9 mouse cellular contexts compared by ENCODE assay signal in the genomic region with DNA sequence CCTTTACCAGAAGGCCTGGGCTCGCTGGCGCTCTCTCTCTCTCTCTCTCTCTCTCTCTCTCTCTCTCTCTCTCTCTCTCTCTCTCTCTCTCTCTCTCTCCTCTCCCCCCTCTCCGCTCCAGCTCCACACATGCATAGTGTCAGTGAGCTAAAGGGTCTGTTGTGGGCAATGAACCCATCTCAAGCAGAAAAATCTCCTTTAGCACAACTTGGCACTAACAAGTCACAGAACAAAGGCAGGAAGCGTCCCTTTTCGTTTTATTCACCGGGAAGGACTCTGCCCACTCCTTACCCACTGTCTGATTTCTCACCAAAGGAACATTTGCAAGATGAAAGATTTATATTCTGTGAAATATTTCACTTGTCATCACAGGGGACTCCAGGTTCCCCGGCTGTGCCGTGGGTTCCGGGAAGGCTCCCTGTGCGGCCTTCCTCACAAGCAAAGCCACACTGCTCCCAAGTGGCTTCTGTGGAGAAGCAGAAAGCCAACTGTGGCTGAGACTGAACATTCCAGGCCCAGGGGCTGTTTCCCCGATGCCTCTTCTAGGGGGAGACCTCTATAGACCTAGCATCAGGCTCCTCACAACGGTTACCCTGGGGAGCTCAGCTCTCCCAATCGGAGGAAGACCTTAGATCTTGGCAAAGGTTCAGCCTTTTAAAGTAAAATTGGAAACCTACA.
DNase-seq lines count a peak whose midpoint lies in the region; ATAC-seq and TF ChIP-seq lines count a peak whose summit lies in the region.
"Had no signal": no experiment of that assay in that cellular context is flagged by ENCODE, and none has a peak within 500 bp of the region (broad histone marks: within the 10 kb centered on the region; RNA-seq: fewer than 3 reads in every experiment).

No protein-coding gene starts in this region.

- TF ChIP-seq POLR2A in embryonic fibroblast, embryonic 13.5 days (IDR thresholded peaks at IDR 0.05; ENCODE audit: low read depth, low read length), result no peak

- H3K27ac ChIP-seq in embryonic fibroblast, embryonic 13.5 days (ENCODE audit: insufficient read depth, low read length), result peak overlapping the region; percentile 48
- peak overlapping the region; percentile 6; the same call in 1 of the 2 replicates for H3K27ac ChIP-seq in hindbrain, embryonic 13.5 days
- H3K27ac ChIP-seq in neural tube, embryonic 13.5 days (replicated peaks), result no peak overlapping the region

- no peaks in the 10 kb centered on the region for H3K9me3 ChIP-seq in hindbrain, embryonic 13.5 days
- no peaks in the 10 kb centered on the region for H3K9me3 ChIP-seq in neural tube, embryonic 13.5 days
- H3K9me3 ChIP-seq: megakaryocyte, embryonic 14.5 days had no signal

- TF ChIP-seq CTCF in embryonic fibroblast, embryonic 13.5 days (IDR thresholded peaks at IDR 0.05; ENCODE audit: borderline replicate concordance, insufficient read depth, low read length), result peak; percentile 31; the same call in 1 of the 2 replicates

- H3K4me1 ChIP-seq in embryonic fibroblast, embryonic 13.5 days (ENCODE audit: control insufficient read depth, insufficient read depth, low read length), result 0 out of 2 replicates have a peak, but pooled peaks cover 3% of the 10 kb centered on the region
- H3K4me1 ChIP-seq in hindbrain, embryonic 13.5 days (replicated peaks), result peaks cover 12% of the 10 kb centered on the region
- peaks cover 16% of the 10 kb centered on the region for H3K4me1 ChIP-seq in neural tube, embryonic 13.5 days (replicated peaks)
- H3K4me1 ChIP-seq: megakaryocyte, embryonic 14.5 days had no signal

- ATAC-seq in hindbrain, embryonic 13.5 days (ENCODE audit: low FRiP score), result peak; percentile 86
- peak; percentile 88 for ATAC-seq in neural tube, embryonic 13.5 days (ENCODE audit: low read depth)
- ATAC-seq in inflammation-experienced regulatory T-cells, adult 6 months, result no peak

- H3K4me2 ChIP-seq in hindbrain, embryonic 13.5 days, result no peak overlapping the region
- no peak overlapping the region for H3K4me2 ChIP-seq in neural tube, embryonic 13.5 days

- peak; percentile 13 for DNase-seq in right cerebral cortex, adult 18-20 months
- no peak for DNase-seq in right cerebral cortex, postnatal 36 days (ENCODE audit: low spot score in 2 of 2)
- peak; percentile 17 to 26 for DNase-seq in left cerebral cortex, postnatal 25 days (ENCODE audit: low spot score in 2 of 2)
- DNase-seq in spleen, adult 12 weeks (ENCODE audit: low spot score), result no peak

- intact Hi-C loops in left cerebral cortex, postnatal 25 days (cut with DNase I), result loop anchor here (5.0 kb wide), 2 partner anchors 649 to 794 kb away; no protein-coding TSS in a partner anchor

- H3K9ac ChIP-seq in hindbrain, embryonic 13.5 days, result no peak overlapping the region
- H3K9ac ChIP-seq in neural tube, embryonic 13.5 days, result no peak overlapping the region

- H3K36me3 ChIP-seq in hindbrain, embryonic 13.5 days, result no peaks in the 10 kb centered on the region
- H3K36me3 ChIP-seq in neural tube, embryonic 13.5 days, result no peaks in the 10 kb centered on the region

- 40% methylated on average over 13 of the region's 13 CpGs for WGBS in hindbrain, embryonic 13.5 days
- WGBS in neural tube, embryonic 13.5 days, result 35% methylated on average over 13 of the region's 13 CpGs

- H3K4me3 ChIP-seq in embryonic fibroblast, embryonic 13.5 days (ENCODE audit: insufficient read depth, low read length), result no peak overlapping the region
- no peak overlapping the region for H3K4me3 ChIP-seq in hindbrain, embryonic 13.5 days
- no peak overlapping the region for H3K4me3 ChIP-seq in neural tube, embryonic 13.5 days
- H3K4me3 ChIP-seq: megakaryocyte, embryonic 14.5 days had no signal

- H3K27me3 ChIP-seq in hindbrain, embryonic 13.5 days, result no peaks in the 10 kb centered on the region
- no peaks in the 10 kb centered on the region; the same call in 1 of the 2 replicates for H3K27me3 ChIP-seq in neural tube, embryonic 13.5 days
- H3K27me3 ChIP-seq: megakaryocyte, embryonic 14.5 days had no signal

Comparison
In these comparisons a context has a peak if more than half of its experiments do, and no peak if none do; other contexts are left out.
1. DNase-seq: peak in right cerebral cortex, adult 18-20 months (single experiment) and left cerebral cortex, postnatal 25 days (2 of 2); none in right cerebral cortex, postnatal 36 days (0 of 2) and spleen, adult 12 weeks (single experiment).